ENCODE assay signal across 17 mouse cellular contexts in the genomic region with DNA sequence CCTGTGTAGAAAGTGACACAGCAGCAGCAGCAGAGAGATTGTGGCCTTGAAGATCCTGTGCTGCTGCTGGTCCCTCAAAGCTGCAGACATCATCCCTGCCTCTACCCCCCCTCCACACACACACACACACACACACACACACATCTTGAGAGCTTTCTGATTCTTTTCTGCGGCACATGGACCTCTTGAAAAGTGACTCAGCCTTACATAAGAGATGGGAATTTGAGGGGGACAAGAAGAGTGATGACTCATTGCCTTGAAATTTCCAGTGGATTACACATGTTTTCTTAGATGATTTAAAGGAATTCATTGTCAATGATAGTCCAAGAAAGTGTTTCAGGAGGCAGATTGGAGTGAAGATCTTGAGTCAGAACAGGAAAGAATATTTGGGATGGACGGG. TPM values are rescaled to one million over a fixed set of nuclear protein-coding genes. Genes with fewer than 3 reads are reported as not detected.
DNase-seq lines count a peak whose midpoint lies in the region; ATAC-seq and TF ChIP-seq lines count a peak whose summit lies in the region.
"Had no signal": no experiment of that assay in that cellular context is flagged by ENCODE, and none has a peak within 500 bp of the region (broad histone marks: within the 10 kb centered on the region; RNA-seq: fewer than 3 reads in every experiment).

No protein-coding gene starts in this region.

- peak; percentile 72 for ATAC-seq in frontal cortex, adult (ENCODE audit: low TSS enrichment)
- ATAC-seq in Patski = peak; percentile 65

- TF ChIP-seq CTCF in Patski (IDR thresholded peaks at IDR 0.05) = no peak
- no peak for TF ChIP-seq CTCF in thymus, adult 2 months (IDR thresholded peaks at IDR 0.05; ENCODE audit: borderline replicate concordance, control insufficient read depth, extremely low read depth, insufficient read depth, low read length, poor library complexity)

- intact Hi-C loops in left cerebral cortex, postnatal 25 days (cut with DNase I) = no loop called here
- intact Hi-C loops in left cerebral cortex, postnatal 10 days (cut with DNase I) = no loop called here

- 86% methylated on average over 2 of the region's 2 CpGs for WGBS in thymus, adult 2 months

- H3K27me3 ChIP-seq in Patski = no peaks in the 10 kb centered on the region
- no peaks in the 10 kb centered on the region for H3K27me3 ChIP-seq in thymus, adult 2 months (ENCODE audit: control insufficient read depth, insufficient read depth, low read length)
- H3K27me3 ChIP-seq: limb, embryonic 12.5 days; neural tube, embryonic 13.5 days had no signal

- H3K36me3 ChIP-seq in thymus, adult 2 months (ENCODE audit: control insufficient read depth, insufficient read depth, low read length) = no peaks in the 10 kb centered on the region
- H3K36me3 ChIP-seq: limb, embryonic 12.5 days; neural tube, embryonic 13.5 days had no signal

- no peak overlapping the region for H3K4me3 ChIP-seq in thymus, adult 2 months (ENCODE audit: control insufficient read depth, insufficient read depth, low read length)
- H3K4me3 ChIP-seq: limb, embryonic 12.5 days; neural tube, embryonic 13.5 days had no signal

- POLR2A ChIA-PET in Patski (lab: Charles Lee) = interaction anchor here (0.6 to 2.9 kb wide), 3 partner anchors 12 to 162 kb away, joined by 3 to 10 read pairs (median 3); no protein-coding TSS in a partner anchor

- in situ Hi-C loops in Patski (cut with MboI; ENCODE audit: low pct_unique_long_range_greater_than_20kb) = loop anchor here (5.0 kb wide), 1 partner anchor 35 kb away; no protein-coding TSS in a partner anchor

- DNase-seq in frontal cortex, postnatal 10 days (ENCODE audit: low spot score in 2 of 2) = no peak
- peak; percentile 11 to 74 for DNase-seq in left cerebral cortex, postnatal 25 days (ENCODE audit: low spot score in 2 of 2)
- DNase-seq in left cerebral cortex, postnatal 10 days (ENCODE audit: extremely low spot score in 1 of 2, low spot score in 2 of 2) = no peak
- DNase-seq in 3134 (ENCODE audit: extremely low read depth, insufficient read length, low spot score) (peak; percentile 86), Patski (ENCODE audit: low read depth, low spot score) (peak; percentile 84)
- no peak for DNase-seq in embryo, embryonic 9.5 days (ENCODE audit: extremely low spot score)
- no peak for DNase-seq in thymus, adult 2 months
- DNase-seq: cerebellum, postnatal 14 days; heart, postnatal 36 days; kidney, adult 2 months; kidney, postnatal 4 days; retina, postnatal 1 day had no signal

- no peak overlapping the region for H3K27ac ChIP-seq in thymus, adult 2 months (ENCODE audit: control insufficient read depth, insufficient read depth, low read length)
- H3K27ac ChIP-seq: limb, embryonic 12.5 days; liver, embryonic 14.5 days; macrophage; neural tube, embryonic 13.5 days had no signal

- TF ChIP-seq POLR2A in thymus, adult 2 months (IDR thresholded peaks at IDR 0.05; ENCODE audit: control insufficient read depth, extremely low read depth, insufficient read depth, low read length, poor library complexity) = no peak

- H3K4me1 ChIP-seq in thymus, adult 2 months (replicated peaks; ENCODE audit: control insufficient read depth, insufficient read depth, low read length) = peaks cover 13% of the 10 kb centered on the region

- CTCF ChIA-PET in Patski (lab: Charles Lee) = no interaction called here

RNA-seq across cellular contexts. Expression of a gene that starts 58.9 kb away (rescaled TPM):
- total RNA-seq in left cerebral cortex, postnatal 25 days (2021) = 10 to 100 TPM; 53.7 to 54.0 TPM
- 10 to 100 TPM; 31.6 to 33.5 TPM for total RNA-seq in left cerebral cortex, postnatal 10 days (2021)
- 132 TPM for polyA plus RNA-seq in Patski (2021)
- 46.7 and 48.7 TPM in 2 replicates for polyA plus RNA-seq in thymus, adult 2 months (2012; rRNA removed)

Comparison
In these comparisons a context has a peak if more than half of its experiments do, and no peak if none do; other contexts are left out.
1. DNase-seq: peak in left cerebral cortex, postnatal 25 days (2 of 2), 3134 (single experiment) and Patski (single experiment); none in frontal cortex, postnatal 10 days (0 of 2), left cerebral cortex, postnatal 10 days (0 of 2), embryo, embryonic 9.5 days (single experiment) and thymus, adult 2 months (single experiment).